Mouse (Mus musculus) cerebellum, adult 2 months (tissue): ENCODE measurements around the gene Arhgef3. TPM values are rescaled to one million over a fixed set of nuclear protein-coding genes. Genes with fewer than 3 reads are reported as not detected.

Experiments
- DNase-seq, 2 experiments: peaks; one replicate each; pipeline ENCODE4 v3.0.0; 2021
- H3K27ac ChIP-seq: fragments of 200-500 bp; 2 replicates; pipeline ENCODE4 v1.5.1; 2012; ENCODE audit warnings: low read length, control low read depth, inconsistent platforms; ENCODE audit not compliant: insufficient read depth
- H3K27me3 ChIP-seq: fragments of 200-500 bp; 2 replicates; pipeline ENCODE4 v1.6.1; 2012; ENCODE audit warnings: inconsistent platforms, mild to moderate bottlenecking, low read length, moderate library complexity; ENCODE audit not compliant: control insufficient read depth, insufficient read depth
- H3K4me1 ChIP-seq: fragments of 200-500 bp; 2 replicates; pipeline ENCODE4 v1.6.1; 2011; ENCODE audit warnings: low read length; ENCODE audit not compliant: control insufficient read depth, insufficient read depth
- H3K4me3 ChIP-seq: fragments of 200-500 bp; replicated peaks from 2 replicates; pipeline ENCODE3; 2011; ENCODE audit warnings: mild to moderate bottlenecking, low read depth, low read length, control low read depth; ENCODE audit not compliant: insufficient read depth
- CTCF ChIP-seq: fragments of 200-500 bp; IDR thresholded peaks from 2 replicates; pipeline ENCODE4 v1.5.1; 2011; ENCODE audit warnings: low read depth, mild to moderate bottlenecking, control low read depth, low read length, moderate library complexity, borderline replicate concordance; ENCODE audit not compliant: insufficient read depth
- POLR2A ChIP-seq: fragments of 200-500 bp; IDR thresholded peaks from 2 replicates; pipeline ENCODE4 v1.6.1; 2011; ENCODE audit warnings: low read length, control low read depth, borderline replicate concordance; ENCODE audit not compliant: insufficient read depth
- WGBS: fragments of 180-500 bp; shearing (Covaris S2); methylation state at CpG from one replicate; pipeline ENCODE4 v1.1.7; 2018; 5-methylcytosine and 5-hydroxymethylcytosine counted together
- polyA plus RNA-seq: library from polyadenylated mRNA; depleted of rRNA; stranded (reverse); fragments of >200 nt; gene quantifications from 2 replicates; pipeline ENCODE4 v1.2.3, GENCODE M21; 2012

The Arhgef3 gene
- polyA plus RNA-seq, 1 experiment = 54.8 TPM

- Histone ChIP-seq H3K27me3 (no peaks in the 10 kb centered on the region), H3K4me3 (no peak overlapping the region), H3K27ac (no peak overlapping the region), H3K4me1 (no peaks in the 10 kb centered on the region)
- TF ChIP-seq POLR2A = no peak
- no peak for TF ChIP-seq CTCF
- no peak for DNase-seq
- 99% methylated on average over 2 of the region's 2 CpGs for WGBS
Observed at GRCm38 (mm10) chr14:27405947-27406346, 291.2 kb downstream of the Arhgef3 start.

- DNase-seq = no peak
- no peak for TF ChIP-seq CTCF
- no peak overlapping the region for H3K27ac ChIP-seq
- no peak overlapping the region for H3K4me3 ChIP-seq
- no peaks in the 10 kb centered on the region for H3K4me1 ChIP-seq
- WGBS = 94% methylated on average over 3 of the region's 3 CpGs
- no peaks in the 10 kb centered on the region for H3K27me3 ChIP-seq
Observed at GRCm38 (mm10) chr14:27408240-27408639, 293.5 kb downstream of the Arhgef3 start.

- TF ChIP-seq CTCF = no peak
- TF ChIP-seq POLR2A = no peak
- DNase-seq = no peak
- Histone ChIP-seq H3K4me3 (no peak overlapping the region), H3K4me1 (no peaks in the 10 kb centered on the region), H3K27me3 (no peaks in the 10 kb centered on the region), H3K27ac (no peak overlapping the region)
- WGBS = 96% methylated on average over 3 of the region's 3 CpGs
Observed at GRCm38 (mm10) chr14:27409662-27410061, 295.0 kb downstream of the Arhgef3 start.

- TF ChIP-seq CTCF (no peak), POLR2A (no peak)
Observed at GRCm38 (mm10) chr14:27411492-27411891, 296.8 kb downstream of the Arhgef3 start.

GRCm38 (mm10) chr14:27412699-27413098, 298.0 kb downstream of the Arhgef3 start:
- Histone ChIP-seq H3K27me3 (no peaks in the 10 kb centered on the region), H3K4me1 (no peaks in the 10 kb centered on the region), H3K27ac (no peak overlapping the region), H3K4me3 (no peak overlapping the region)
- no peak for DNase-seq
- WGBS = 86% methylated on average over 8 of the region's 8 CpGs
- TF ChIP-seq POLR2A = no peak

More at GRCm38 (mm10) chr14:27411492-27411891, 296.8 kb downstream of the Arhgef3 start:
- Histone ChIP-seq H3K4me1 (no peaks in the 10 kb centered on the region), H3K27me3 (no peaks in the 10 kb centered on the region), H3K4me3 (no peak overlapping the region), H3K27ac (no peak overlapping the region)
- no peak for DNase-seq
- WGBS = 94% methylated on average over 7 of the region's 7 CpGs

- no peaks in the 10 kb centered on the region for H3K4me1 ChIP-seq
- H3K4me3 ChIP-seq = no peak overlapping the region
- 36% methylated on average over 4 of the region's 4 CpGs for WGBS
- no peak for TF ChIP-seq POLR2A
- TF ChIP-seq CTCF = peak; percentile 40; the same call in 1 of the 2 replicates
- DNase-seq = peak in 1 of 2 experiments; percentile 40
- no peaks in the 10 kb centered on the region for H3K27me3 ChIP-seq
- no peak overlapping the region for H3K27ac ChIP-seq
Observed at GRCm38 (mm10) chr14:27413961-27414360, 299.3 kb downstream of the Arhgef3 start.

- WGBS = 66% methylated on average over 3 of the region's 3 CpGs
- no peak for DNase-seq
Observed at GRCm38 (mm10) chr14:27420816-27421215, 306.1 kb downstream of the Arhgef3 start.

GRCm38 (mm10) chr14:27422301-27422700, 307.6 kb downstream of the Arhgef3 start:
- 98% methylated on average over 1 of the region's 1 CpGs for WGBS
- H3K27ac ChIP-seq = no peak overlapping the region
- H3K4me1 ChIP-seq = no peaks in the 10 kb centered on the region
- no peak overlapping the region for H3K4me3 ChIP-seq
- no peaks in the 10 kb centered on the region for H3K27me3 ChIP-seq
- TF ChIP-seq POLR2A = no peak
- no peak for TF ChIP-seq CTCF
- no peak for DNase-seq

More at GRCm38 (mm10) chr14:27420816-27421215, 306.1 kb downstream of the Arhgef3 start:
- no peak overlapping the region for H3K4me3 ChIP-seq
- H3K27me3 ChIP-seq = no peaks in the 10 kb centered on the region
- H3K27ac ChIP-seq = no peak overlapping the region
- TF ChIP-seq CTCF (no peak), POLR2A (no peak)
- no peaks in the 10 kb centered on the region for H3K4me1 ChIP-seq

- peak; percentile 94 to 95 for DNase-seq
- H3K27me3 ChIP-seq = no peaks in the 10 kb centered on the region
- whole genome bisulfite sequencing = 1% methylated on average over 43 of the region's 43 CpGs
- H3K27ac ChIP-seq = peak within 1 kb of the TSS; percentile 91
- no peaks in the 10 kb centered on the region for H3K4me1 ChIP-seq
- peak; percentile 60; the same call in 1 of the 2 replicates for TF ChIP-seq POLR2A
- no peak for TF ChIP-seq CTCF
- H3K4me3 ChIP-seq = peak within 1 kb of the TSS; percentile 69
Observed at GRCm38 (mm10) chr14:27428573-27428972, 313.9 kb downstream of the Arhgef3 start, which contains the start of gene Fam208a. Gene Fam208a (plus strand): TSS chr14:27428834.
